Mouse (Mus musculus) ES-E14 (cell line): ENCODE measurements around the gene Dennd5a. TPM values are rescaled to one million over a fixed set of nuclear protein-coding genes. Genes with fewer than 3 reads are reported as not detected.

Experiments
- DNase-seq: peaks from one replicate; pipeline ENCODE4 v3.0.0-alpha.2; 2013; ENCODE audit warnings: low read depth, low spot score
- H3K27ac ChIP-seq: 2 replicates; pipeline ENCODE4 v1.5.1; 2012; ENCODE audit warnings: low read depth, mild to moderate bottlenecking, low read length, moderate library complexity, mixed read lengths; ENCODE audit not compliant: poor library complexity, insufficient read depth, severe bottlenecking
- H3K36me3 ChIP-seq: 2 replicates; pipeline ENCODE4 v1.6.1; 2012; ENCODE audit warnings: mild to moderate bottlenecking, low read length, moderate library complexity, mixed read lengths; ENCODE audit not compliant: control insufficient read depth, poor library complexity, insufficient read depth, severe bottlenecking
- H3K4me1 ChIP-seq, 2 experiments: fragments of 150-350 bp in 1 of 2; sonication (generic) in 1 of 2; 2 replicates each; pipeline ENCODE4 v1.6.1; 2012; ENCODE audit warnings: low read length in 2 of 2, mild to moderate bottlenecking in 1 of 2, mixed read lengths in 1 of 2; ENCODE audit not compliant: control insufficient read depth in 2 of 2, insufficient read depth in 2 of 2, poor library complexity in 1 of 2
- H3K4me3 ChIP-seq, 2 experiments: fragments of 150-350 bp in 1 of 2; sonication (generic) in 1 of 2; 2 replicates each; pipeline ENCODE4 v1.5.1; 2012; ENCODE audit warnings: low read length in 2 of 2, low read depth in 1 of 2, mild to moderate bottlenecking in 1 of 2, mixed read lengths in 1 of 2; ENCODE audit not compliant: insufficient read depth in 1 of 2, poor library complexity in 1 of 2, severe bottlenecking in 1 of 2
- H3K9ac ChIP-seq: 2 replicates; pipeline ENCODE4 v1.6.1; 2012; ENCODE audit warnings: low read depth, mild to moderate bottlenecking, low read length, mixed read lengths; ENCODE audit not compliant: poor library complexity, insufficient read depth, severe bottlenecking
- H3K9me3 ChIP-seq: fragments of 150-350 bp; sonication (generic); 2 replicates; pipeline ENCODE4 v1.6.1; 2012; ENCODE audit warnings: low read depth, mild to moderate bottlenecking, low read length; ENCODE audit not compliant: control insufficient read depth, insufficient read depth
- CHD2 ChIP-seq: IDR thresholded peaks from 2 replicates; pipeline ENCODE4 v1.6.1; 2014; ENCODE audit warnings: mild to moderate bottlenecking, low read depth, low read length, inconsistent platforms
- HCFC1 ChIP-seq: IDR thresholded peaks from 2 replicates; pipeline ENCODE4 v1.6.1; 2012; ENCODE audit warnings: low read length, inconsistent platforms, borderline replicate concordance; ENCODE audit not compliant: insufficient read depth
- MAFK ChIP-seq: IDR thresholded peaks from 2 replicates; pipeline ENCODE4 v1.6.1; 2014; ENCODE audit warnings: mild to moderate bottlenecking, low read depth, low read length, inconsistent platforms; ENCODE audit not compliant: insufficient read depth
- ZC3H11A ChIP-seq: IDR thresholded peaks from 2 replicates; pipeline ENCODE4 v1.6.1; 2012; ENCODE audit warnings: low read depth, mild to moderate bottlenecking, inconsistent platforms, low read length, borderline replicate concordance
- ZNF384 ChIP-seq: IDR thresholded peaks from 2 replicates; pipeline ENCODE4 v1.6.1; 2012; ENCODE audit warnings: low read depth, low read length, inconsistent platforms
- in situ Hi-C, 2 experiments: fragments of 600-800 bp; cut with MboI; formaldehyde crosslinking; loops; one replicate each; pipeline ENCODE4 v1.15.1; 2025; ENCODE audit warnings: low sequenced_read_pairs in 2 of 2, inconsistent platforms in 1 of 2; ENCODE audit not compliant: unreplicated experiment in 2 of 2
- total RNA-seq: library from RNA; depleted of rRNA; stranded (reverse); fragments of 300-350 nt; gene quantifications from 2 replicates; pipeline ENCODE4 v1.2.3, GENCODE M21; 2012

The Dennd5a gene
- total RNA-seq, 1 experiment = 28.8 TPM

DNA sequence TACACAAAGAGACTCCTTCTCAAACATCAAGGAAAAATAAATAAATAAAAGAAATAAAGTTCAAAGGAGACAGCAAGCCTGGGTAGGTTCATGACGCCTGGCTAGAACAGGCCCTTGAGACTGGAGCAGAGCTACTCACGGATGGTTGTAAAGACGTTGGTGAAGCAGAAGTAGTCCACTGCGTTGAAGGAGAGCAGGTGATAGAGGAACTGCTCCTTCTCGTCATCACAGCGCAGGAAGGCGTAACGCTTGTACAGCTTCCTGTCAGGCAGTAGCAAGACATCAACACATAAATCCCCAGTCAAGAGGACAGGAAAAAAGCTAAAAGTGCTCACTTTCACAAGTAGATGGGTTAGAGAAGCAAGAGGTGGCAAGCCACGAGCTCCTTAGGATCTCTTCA is 59.3 kb downstream of the Dennd5a start:
- no peak for DNase-seq
- no peak overlapping the region for H3K4me3 ChIP-seq
- H3K4me1 ChIP-seq = no peaks in the 10 kb centered on the region
- no peaks in the 10 kb centered on the region for H3K9me3 ChIP-seq
- peaks cover 12% of the 10 kb centered on the region; the same call in 1 of the 2 replicates for H3K36me3 ChIP-seq
- in situ Hi-C loops = no loop called here
- no peak for TF ChIP-seq MAFK
- TF ChIP-seq ZNF384 = no peak
- TF ChIP-seq CHD2 = no peak
- no peak for TF ChIP-seq HCFC1
- TF ChIP-seq ZC3H11A = no peak
- H3K27ac ChIP-seq = no peak overlapping the region
- no peak overlapping the region for H3K9ac ChIP-seq

DNA sequence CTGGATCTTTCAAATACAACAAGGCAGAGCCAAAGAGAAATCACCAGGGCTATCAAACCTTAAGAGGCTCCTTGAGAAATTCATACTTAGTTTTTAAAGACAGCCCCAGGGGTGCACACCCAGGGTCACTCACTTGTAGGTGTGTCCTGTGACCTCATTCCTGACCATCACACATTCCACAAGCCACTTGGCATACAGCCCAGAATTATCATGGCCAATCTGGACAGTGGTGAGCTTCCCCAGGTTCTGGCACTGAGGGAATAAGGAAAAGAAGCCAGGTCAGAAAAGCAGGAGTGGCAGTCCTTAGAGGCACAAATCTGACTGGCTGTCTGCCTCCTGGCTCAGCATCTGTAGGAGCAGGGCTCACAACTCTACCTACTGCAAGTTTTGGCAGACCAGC is 61.4 kb downstream of the Dennd5a start:
- TF ChIP-seq CHD2 = no peak
- no peak for TF ChIP-seq HCFC1
- TF ChIP-seq MAFK = no peak
- TF ChIP-seq ZC3H11A = no peak
- no peak for TF ChIP-seq ZNF384
- in situ Hi-C loops = no loop called here
- H3K9me3 ChIP-seq = no peaks in the 10 kb centered on the region
- DNase-seq = no peak
- H3K36me3 ChIP-seq = peaks cover 17% of the 10 kb centered on the region; the same call in 1 of the 2 replicates
- no peak overlapping the region; the same call in 1 of the 2 replicates for H3K27ac ChIP-seq
- H3K4me1 ChIP-seq = no peaks in the 10 kb centered on the region
- H3K4me3 ChIP-seq = no peak overlapping the region
- no peak overlapping the region for H3K9ac ChIP-seq

DNA sequence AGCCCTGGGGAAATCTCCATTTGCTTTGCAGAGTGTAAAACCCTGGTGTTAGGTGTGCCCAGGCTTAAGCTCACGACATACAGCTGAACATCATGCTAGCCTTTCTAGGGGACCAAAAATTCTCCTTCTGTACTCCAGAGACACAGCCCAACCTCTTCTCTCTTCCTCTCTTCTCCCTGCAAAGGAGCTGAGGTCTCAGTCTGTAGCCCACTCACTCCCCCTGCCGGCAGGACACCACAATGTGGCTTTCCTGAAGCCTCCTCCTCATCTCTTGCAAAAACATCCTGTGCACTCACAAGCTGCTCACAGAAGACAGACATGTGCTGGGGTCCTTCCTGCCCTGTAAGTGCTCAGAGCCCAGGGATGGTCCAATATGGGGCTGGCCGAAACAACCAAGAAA is 67.7 kb downstream of the Dennd5a start:
- Histone ChIP-seq H3K36me3 (peaks cover 8% of the 10 kb centered on the region; the same call in 1 of the 2 replicates), H3K4me1 (no peaks in the 10 kb centered on the region), H3K4me3 (no peak overlapping the region), H3K9me3 (no peaks in the 10 kb centered on the region), H3K27ac (no peak overlapping the region), H3K9ac (no peak overlapping the region)
- peak; percentile 66 for DNase-seq
- in situ Hi-C loops = no loop called here
- TF ChIP-seq CHD2 = no peak
- no peak; the same call in 1 of the 2 replicates for TF ChIP-seq ZC3H11A
- no peak for TF ChIP-seq HCFC1
- TF ChIP-seq ZNF384 = no peak
- no peak for TF ChIP-seq MAFK

DNA sequence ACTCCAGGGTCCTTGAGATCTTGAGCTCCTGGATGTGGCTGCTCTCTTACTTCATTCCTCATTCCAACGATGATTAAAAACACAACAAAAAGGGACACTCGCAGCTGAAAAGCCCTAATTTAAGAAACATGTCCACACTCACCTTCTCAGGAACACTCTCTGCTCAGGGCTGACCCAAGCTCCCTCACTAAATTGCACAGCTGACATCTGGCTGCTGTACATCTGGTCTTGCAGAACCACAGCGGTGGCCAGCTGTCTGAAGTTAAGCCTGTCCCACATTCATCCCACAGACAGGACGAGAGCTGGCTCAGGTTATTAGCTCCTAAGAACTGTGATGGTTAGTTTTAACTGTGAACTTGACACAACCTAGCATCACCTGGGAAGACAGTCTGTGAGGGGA is 68.5 kb downstream of the Dennd5a start:
- Histone ChIP-seq H3K4me1 (no peaks in the 10 kb centered on the region), H3K27ac (no peak overlapping the region), H3K9me3 (no peaks in the 10 kb centered on the region), H3K36me3 (peaks cover 8% of the 10 kb centered on the region; the same call in 1 of the 2 replicates), H3K4me3 (no peak overlapping the region), H3K9ac (no peak overlapping the region)
- in situ Hi-C loops = no loop called here
- no peak for DNase-seq
- no peak for TF ChIP-seq CHD2
- no peak for TF ChIP-seq ZC3H11A
- no peak for TF ChIP-seq MAFK
- TF ChIP-seq HCFC1 = no peak
- no peak for TF ChIP-seq ZNF384

DNA sequence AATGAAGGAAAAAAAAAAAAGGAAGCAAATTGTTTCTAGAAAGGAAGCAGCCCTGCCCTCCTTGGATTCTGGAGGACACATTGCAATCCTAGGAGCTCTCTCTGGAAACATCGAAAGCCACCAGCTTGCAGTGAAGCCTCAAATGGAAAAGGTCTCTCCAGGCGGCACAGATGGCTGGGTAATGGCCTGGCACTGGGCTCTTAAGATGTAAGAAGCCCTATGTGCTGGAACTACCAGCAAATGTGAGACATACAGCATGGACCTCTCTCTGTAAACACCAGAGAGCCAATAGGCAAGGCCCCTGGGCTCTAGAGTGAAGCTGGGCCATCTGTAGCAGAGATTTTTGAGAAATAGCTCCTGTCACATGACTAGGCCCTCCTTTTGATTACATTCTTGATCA is 70.0 kb downstream of the Dennd5a start:
- H3K9me3 ChIP-seq = no peaks in the 10 kb centered on the region
- no peak overlapping the region for H3K9ac ChIP-seq
- TF ChIP-seq ZNF384 = no peak
- no peak for TF ChIP-seq ZC3H11A
- TF ChIP-seq HCFC1 = no peak
- no peak for TF ChIP-seq CHD2
- TF ChIP-seq MAFK = no peak
- in situ Hi-C loops = no loop called here
- H3K4me1 ChIP-seq = no peaks in the 10 kb centered on the region
- H3K4me3 ChIP-seq = no peak overlapping the region
- no peak overlapping the region for H3K27ac ChIP-seq
- H3K36me3 ChIP-seq = peaks cover 5% of the 10 kb centered on the region; the same call in 1 of the 2 replicates
- DNase-seq = no peak
